Mouse (Mus musculus) retina, postnatal 7 days (tissue): ENCODE results near the gene Eef2k.
"Not testable (repeated sequence)": the region's sequence is repeated elsewhere in the genome, so short reads cannot be mapped to it uniquely, and the experiment has no call there.

ENCODE experiments used
- DNase-seq: peaks from one replicate; pipeline ENCODE4 v3.0.0-alpha.2; 2012; ENCODE audit warnings: low read depth, low spot score

Eef2k gene

GRCm38 (mm10) chr7:120936522-120936921, 93.9 kb downstream of the Eef2k start:
- DNase-seq = no peak

GRCm38 (mm10) chr7:120938206-120938605, 95.6 kb downstream of the Eef2k start:
- no peak for DNase-seq

DNA sequence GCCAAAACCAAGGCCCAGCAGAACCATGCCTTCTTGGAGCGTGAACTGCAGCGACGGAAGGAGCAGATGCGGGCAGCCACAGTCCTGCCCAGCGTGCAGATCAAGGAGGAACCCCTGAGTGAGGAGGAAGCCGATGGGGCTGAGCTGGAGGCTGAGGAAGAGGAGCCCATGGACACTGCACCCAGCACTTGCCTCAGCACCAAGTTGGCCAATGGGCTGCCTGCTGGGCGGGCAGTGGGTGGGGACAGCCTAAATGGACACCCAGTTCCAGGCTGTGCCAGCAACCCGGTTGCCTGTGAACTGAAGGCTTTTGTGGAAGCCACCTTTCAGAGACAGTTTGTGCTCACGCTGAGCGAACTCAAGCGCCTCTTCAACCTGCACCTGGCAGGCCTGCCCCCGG, 97.7 kb downstream of the Eef2k start:
- no peak for DNase-seq

DNA sequence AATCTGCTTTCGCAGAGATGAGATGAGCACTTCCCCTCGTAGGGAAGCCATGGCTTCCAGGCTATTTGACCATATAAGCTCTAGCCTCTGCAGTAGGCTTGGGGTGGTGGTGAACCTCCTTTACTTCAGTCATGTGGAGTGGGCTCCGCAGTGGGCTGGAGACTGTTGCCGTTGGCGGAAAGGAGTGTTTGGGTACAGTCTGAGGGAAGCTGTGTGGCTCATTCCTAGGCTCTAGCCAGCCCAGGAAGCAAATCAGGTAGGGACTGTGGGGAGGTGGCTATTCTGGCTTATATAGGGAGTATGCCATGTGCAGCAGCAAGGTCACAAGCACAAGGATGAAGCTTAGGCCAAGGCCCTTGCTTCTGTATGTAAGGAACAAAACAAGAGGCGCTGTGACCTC, 98.6 kb downstream of the Eef2k start:
- no peak for DNase-seq

- no peak for DNase-seq
These were observed 99.9 kb downstream of the Eef2k start for GRCm38 (mm10) chr7:120942506-120942905.

- DNase-seq = no peak
These were observed 101.4 kb downstream of the Eef2k start for GRCm38 (mm10) chr7:120943936-120944509.

- not testable (repeated sequence) for DNase-seq
These were observed 111.0 kb downstream of the Eef2k start for GRCm38 (mm10) chr7:120953591-120953990.
